Mouse (Mus musculus) layer of hippocampus, postnatal 10 days (tissue): ENCODE data around the gene Vmp1. TPM values are rescaled to one million over a fixed set of nuclear protein-coding genes. Genes with fewer than 3 reads are reported as not detected.

ENCODE experiments used
- DNase-seq, 2 experiments: peaks; one replicate each; pipeline ENCODE4 v3.0.0; 2021; ENCODE audit warnings: low spot score in 2 of 2
- long read RNA-seq: library from polyadenylated mRNA; stranded (forward); transcript quantifications from one replicate; pipeline ENCODE4 v2.0.0, GENCODE M21; 2023
- total RNA-seq, 2 experiments: library from RNA; stranded (reverse); gene quantifications; 2 replicates each; pipeline ENCODE4 v1.2.3; 2021

The Vmp1 gene
- total RNA-seq: 100 to 1,000 TPM; 138 to 155 TPM
- long read RNA-seq, transcript Vmp1-206 (2 exons, 931 nt): minor isoform, 10 of 207 reads
- long read RNA-seq, transcript Vmp1-201 (12 exons, 2,787 nt): major isoform, 163 of 207 reads
- long read RNA-seq, partial matches to known transcripts: 3 of 207 reads
- long read RNA-seq, other reads (novel, unspliced or antisense): 31 of 207 reads

DNA sequence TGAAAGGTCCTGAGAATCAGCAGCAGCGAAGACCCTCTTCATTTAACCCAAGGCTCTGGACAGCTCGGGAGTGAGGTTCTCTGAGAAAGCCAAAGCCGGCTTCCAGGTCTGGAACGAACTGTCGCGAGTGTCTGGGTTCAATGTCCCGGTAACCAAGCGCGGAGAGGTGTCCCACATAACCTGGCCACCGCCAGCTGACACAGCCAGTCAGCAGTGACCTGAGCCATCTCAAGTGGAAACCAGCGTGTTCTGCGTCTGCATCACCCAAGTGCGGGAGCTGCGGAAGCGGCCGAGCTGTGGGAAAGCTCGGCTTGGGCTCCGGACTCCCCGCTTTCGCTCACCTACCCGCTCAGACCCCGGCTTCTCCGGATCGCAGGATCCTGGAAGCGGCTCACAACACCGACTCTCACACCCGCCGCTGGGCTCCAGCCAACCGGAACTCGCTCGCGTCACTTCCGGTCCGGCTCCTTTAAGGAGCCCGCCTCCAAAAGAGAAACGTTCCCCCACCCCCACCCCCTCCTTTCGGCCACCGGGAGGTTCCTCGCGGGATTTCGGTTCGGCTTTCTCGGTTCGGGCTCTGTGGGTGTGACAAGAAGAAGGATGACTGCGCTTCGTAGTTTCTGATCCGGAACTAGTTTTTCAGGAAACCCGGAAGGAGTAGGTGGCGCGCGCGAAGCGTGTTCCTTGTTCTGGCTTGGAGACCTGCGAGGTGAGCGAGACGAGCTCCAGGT is at the start of gene Vmp1, which contains the start of gene Ptrh2:
Gene Vmp1 (minus strand): TSS at position 442 of the 731 bp plus-strand sequence.
Gene Ptrh2 (plus strand): TSS at position 591 of the 731 bp plus-strand sequence.
- DNase-seq: peak; percentile 95 to 96

DNA sequence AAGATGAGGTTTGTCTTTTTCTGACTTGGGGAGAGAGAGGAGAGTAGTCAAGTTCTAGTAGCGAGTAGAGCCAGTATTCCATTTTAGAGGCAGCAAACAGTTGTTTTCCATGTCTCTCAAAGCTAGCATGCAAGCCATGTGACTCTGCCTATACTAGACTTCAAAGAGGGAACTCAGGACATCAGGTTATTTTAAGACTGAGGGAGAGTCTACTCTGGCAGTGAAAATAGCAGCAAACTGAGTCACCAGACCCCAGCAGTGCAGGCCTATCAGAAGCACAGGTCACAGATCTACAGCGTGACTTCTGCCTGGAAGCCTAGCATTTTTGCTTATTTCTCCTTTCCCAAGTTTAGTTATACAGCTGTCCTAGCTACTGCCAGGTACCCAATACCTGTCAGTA is 47.8 kb upstream of the Vmp1 start:
- no peak for DNase-seq

DNA sequence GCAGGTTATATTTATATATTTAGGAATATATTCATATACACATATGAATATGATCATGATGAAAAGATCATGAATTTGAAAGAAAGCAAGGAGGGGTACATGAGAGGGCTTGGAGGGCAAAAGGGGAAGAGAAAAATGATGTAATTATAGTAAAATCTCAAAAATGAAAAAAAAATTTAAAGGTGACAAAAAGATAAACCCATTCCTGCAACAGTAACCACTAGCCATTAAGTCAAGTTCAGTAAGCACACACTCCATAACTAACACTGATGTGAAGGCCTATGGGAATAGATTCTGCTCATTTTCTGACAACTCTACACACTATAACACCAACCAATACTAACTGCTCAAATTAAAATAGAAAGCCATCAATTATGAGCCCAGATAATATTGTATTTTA is 42.0 kb upstream of the Vmp1 start:
- DNase-seq: no peak

DNA sequence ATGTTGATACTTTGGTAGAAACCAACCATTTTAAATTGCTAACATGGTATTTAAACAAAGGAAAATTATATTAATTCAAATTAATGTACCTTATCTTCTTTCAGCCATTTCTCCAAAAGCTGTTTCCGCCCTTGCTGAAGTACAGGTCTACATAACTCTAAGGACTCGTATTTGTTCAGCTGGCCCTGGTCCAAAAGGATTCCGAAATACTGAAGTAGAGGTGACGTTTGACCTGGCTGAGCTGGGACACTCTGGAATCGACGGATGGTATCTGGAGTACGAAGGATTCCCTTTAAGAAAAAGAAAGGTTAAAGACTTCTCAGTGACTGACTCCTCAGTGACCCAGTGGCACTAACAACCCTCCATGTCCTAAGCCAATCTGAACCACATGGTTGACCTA is 41.3 kb upstream of the Vmp1 start:
- DNase-seq: no peak

DNA sequence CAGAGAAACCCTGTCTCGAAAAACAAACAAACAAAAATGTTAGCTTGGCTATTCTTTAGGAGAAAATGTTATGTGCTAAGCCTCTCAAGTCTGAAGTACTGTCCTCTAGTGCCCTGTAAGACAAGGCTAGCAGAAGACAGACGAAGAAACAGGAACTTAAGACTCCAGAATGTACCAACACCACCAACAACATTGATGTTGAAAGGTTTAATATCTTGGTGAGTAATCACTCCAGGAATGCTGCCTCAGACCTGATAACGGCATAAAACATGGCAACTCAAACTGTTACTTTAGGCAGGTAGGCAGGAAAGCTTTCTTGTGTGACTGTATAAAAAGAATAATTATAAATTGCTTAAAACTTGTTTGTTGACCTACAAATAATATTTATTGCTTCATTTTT is 40.4 kb upstream of the Vmp1 start:
- DNase-seq: no peak

DNA sequence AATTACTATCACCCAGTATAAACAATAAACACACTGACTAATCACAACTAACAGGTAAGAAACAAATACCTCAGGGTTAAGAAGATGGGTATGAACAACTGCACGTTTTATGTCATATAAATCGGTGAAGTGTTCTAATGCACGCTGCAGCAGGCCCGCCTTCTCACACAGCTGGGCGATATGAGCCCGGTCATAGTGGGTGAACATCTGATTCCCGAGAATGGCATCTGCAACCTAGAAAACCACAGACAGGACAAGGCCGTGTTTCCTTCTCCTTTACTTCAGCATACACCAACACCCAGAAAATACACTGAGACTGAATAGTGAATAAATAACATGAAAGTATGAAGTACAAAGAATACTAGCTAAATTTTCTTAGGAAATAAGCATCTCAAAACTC is 35.8 kb upstream of the Vmp1 start:
- no peak for DNase-seq

DNA sequence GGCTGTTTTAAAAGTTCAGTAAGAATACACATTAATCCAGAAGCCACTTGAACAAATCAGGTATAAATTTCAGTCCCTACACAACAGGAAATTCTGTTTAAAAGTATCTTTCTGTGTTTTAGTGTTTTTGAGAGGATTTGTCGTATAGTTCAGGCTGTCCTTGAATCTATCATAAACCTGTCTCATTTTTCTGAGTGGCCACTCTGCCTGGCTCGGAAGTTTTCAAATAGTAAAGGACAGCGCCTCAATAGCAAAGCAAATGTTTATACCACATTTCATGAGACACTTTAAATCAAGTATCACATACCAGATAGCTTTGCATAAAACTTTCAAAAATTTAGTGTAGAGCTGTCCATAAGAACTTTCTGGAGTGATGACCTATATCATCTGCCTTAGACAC is 34.7 kb upstream of the Vmp1 start:
- DNase-seq: no peak

DNA sequence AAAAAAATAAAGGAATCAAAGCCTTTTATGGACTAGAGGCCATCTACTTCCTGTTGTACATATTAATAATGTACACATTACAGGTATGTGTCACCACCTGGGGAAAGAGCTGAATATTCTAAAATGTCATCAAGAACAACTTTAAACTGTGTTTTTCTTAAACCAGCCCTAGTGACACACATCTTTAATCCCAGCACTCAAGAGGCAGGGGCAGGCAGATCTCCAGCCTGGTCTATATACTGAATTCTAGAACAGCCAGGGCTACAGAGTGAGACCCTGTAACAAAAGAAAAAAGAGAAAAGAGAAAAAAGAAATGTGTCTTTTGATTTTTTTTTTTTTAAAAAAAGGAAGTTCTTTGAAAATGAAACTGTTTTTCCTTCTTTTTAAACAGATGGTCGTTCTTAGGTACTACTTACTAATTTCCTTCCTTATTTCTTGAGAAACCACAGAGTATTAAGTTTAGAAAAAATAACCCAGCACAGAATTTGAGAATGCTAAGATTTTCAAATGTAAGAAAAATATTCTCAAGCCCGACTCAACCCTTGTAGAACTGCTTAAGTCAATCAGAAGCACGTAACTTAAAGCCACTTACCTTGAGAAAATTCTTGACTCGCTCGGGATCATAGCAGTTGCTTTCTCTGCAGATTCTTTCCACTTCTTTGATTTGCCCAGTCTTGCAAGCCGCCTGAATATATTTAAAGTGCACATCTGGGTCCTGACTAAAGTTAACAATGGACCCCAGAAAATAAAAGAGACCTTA is 33.9 kb upstream of the Vmp1 start:
- no peak for DNase-seq

DNA sequence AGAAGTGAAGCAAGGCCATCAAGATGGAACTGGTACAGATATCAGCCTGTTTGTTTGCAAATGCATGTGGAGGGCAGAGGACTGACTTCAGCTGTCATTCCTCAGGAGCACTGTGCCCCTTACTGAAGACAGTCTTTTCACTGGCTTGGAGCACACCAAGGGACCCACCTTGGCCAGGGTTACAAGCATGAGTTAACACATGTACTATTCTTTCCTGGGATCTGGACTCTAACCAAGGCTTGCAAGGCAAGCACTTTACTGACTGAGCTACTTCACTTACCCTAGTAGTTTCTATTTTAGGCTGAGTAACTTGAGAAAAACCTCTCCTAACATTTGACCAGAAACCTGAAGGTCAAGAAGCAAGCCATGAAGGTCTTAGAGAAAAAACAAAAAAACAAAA is 31.0 kb upstream of the Vmp1 start:
- no peak for DNase-seq

DNA sequence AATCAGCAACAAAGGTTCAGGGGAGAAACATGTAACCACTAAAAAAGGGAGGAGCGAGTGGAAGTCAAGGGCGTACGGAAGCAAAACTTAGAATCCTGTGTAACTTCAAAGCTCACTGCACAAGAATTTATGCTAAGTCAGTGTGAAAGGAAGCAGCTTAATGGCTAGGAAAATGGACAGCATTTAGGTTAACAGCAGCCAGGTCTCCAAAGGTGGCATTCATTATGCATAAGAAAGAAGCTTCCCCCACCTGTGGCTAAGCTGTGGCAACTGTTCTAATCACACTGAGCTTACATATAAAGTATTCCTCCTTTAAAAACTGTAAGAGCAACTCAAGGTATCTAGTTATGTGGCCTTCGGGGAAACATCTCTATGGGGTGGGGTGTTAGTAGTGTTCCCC is 17.5 kb upstream of the Vmp1 start:
- no peak for DNase-seq

DNA sequence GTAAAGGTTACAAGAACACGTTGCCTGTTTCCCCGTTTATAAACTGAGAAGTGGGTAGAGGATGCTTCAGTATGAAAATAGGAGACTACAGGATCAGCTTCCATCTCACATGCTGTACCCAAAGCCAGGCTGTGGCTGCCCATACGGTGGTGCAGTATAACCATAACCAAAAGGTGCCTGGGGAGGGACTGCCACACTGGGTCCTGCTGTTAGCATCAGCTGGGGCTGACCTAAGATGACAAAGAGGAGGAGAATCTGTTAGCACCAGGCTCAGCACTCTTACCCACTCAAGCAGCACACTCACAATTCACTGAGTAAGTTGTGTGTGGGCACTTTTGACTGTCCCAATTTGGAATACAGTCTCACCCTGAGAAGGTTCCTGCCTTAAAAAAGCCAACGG is 11.8 kb upstream of the Vmp1 start:
- DNase-seq: no peak

DNA sequence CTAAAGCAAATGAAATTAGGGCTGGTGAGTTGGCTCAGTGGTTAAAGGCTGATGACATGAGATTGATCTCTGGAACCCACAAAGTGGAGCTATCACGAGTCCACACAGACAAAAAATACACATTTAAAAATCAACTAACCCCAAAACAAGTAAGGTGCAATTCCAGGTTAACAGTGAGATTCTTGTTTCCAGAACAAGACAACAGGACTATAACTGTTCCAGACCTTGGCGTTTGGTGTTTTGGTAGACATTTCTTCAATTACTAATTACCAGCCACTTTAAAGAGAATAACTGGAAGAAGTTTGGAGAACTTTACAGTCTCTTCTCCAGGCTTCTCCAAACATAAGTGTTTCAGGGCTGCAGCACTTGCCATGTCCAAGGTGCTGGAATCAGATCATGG is 8.9 kb upstream of the Vmp1 start:
- no peak for DNase-seq

DNA sequence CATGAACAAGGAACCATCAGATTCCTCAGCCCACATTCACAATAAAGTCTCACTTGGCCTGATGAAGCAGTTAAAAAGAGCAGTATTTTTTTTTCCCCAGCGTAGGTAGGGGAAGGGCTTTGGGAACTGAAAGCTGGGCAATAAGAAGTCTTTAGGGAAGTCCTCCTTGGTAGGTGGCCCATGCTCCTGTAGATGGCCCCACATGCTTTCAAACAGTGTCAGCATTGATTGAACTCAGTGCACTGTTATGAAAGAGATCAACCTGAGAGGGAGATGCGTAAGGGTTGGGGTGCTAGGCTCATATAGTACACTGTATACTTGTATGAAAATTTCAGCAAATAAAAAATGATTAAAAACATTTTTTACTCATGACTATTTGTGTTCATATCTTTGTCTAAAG is 8.3 kb upstream of the Vmp1 start:
- no peak for DNase-seq

DNA sequence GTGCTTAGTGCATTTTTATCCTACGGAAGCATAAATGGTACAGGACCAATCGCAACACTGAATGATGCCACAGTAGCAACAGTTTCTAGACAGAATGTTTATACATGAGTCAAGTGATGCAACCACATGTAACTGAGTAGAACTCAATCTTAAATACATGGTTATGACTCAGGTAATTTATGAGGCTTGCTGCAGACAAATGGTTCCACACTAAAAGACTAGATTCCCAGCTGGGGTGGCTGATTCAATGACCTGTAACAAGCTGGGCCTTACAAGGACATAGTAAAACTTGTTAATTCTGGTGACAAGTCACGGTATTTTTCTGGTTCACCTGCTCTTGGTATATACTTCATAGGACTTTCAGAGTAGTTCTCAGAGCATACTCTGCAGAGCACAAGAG is 7.8 kb upstream of the Vmp1 start:
- DNase-seq: no peak

DNA sequence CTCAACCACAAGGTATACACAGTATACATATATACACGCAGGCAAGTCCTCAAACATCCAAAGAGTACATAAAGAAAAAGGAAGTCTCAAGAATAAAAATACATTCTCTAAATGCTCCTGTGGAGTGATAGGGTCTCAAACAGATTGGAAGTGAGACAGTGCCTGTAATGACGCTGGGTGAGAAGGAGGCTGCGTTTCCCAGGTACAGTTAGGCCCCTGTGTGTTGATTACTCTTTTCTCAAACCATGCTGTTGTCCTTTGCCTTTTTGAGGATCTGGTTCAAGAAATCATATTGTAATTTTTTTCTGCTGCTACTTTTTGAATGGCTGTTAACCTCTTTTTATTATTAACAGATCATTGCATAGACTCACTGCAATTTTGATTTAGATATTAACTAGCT is 6.7 kb upstream of the Vmp1 start:
- no peak for DNase-seq

DNA sequence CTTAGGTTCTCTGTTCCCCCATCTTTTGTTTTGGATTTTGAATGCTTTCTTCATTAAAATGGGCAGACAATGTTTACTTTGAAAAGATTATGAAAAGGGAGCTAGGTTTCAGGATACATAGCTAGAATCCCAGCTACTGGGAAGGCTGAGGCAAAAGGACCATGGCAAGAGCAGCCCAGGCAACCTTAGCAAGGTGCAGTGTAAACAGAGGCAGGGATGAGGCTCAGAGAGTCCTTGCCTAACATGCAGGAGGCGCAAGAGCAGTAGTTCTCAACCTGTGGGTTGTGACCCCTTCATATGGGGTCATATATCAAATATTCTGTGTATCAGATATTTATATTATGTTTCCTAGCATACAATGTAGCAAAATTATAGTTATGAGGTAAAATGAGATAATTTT is 1.7 kb upstream of the Vmp1 start:
- no peak for DNase-seq

DNA sequence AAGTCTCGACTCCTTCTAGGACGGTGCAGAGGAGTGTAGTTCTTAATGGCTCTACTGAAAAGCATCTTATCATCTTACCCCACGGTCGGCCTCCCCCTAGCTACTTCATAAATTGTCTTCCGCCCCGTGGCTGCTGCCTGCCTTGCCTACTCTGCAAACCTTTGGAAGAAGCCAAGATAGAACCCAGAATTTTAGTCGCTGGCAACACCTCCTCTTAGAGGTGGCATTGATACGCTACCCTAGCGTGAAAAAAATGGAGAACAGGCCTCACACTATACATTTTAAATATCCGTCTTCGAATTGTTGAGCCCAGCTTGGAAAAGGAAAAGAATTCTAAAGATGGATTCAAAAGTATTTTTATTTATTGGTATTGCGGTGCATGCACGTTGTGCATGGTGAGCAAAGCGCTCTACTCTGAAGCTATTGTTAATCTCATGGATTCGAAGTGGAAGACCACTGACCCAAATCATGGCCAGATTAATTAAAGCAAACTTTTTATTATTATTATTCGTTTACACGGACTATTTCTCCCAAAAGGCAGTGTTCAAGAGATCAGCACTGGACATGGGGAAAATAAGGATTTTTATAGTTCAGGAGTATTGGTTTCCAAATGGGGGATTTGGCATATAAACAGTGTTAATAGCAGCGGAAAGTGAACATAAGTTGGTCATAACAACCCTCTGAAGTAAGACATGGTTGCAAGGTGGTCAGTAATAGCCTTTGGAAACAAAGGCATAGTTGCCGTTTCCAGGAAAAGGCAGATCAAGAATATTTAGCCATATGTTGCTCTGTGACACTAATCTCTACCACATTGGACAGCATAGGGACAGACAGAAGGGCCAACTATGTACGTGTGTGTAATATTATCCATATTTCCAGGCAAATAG is 733 bp upstream of the Vmp1 start:
- no peak for DNase-seq

DNA sequence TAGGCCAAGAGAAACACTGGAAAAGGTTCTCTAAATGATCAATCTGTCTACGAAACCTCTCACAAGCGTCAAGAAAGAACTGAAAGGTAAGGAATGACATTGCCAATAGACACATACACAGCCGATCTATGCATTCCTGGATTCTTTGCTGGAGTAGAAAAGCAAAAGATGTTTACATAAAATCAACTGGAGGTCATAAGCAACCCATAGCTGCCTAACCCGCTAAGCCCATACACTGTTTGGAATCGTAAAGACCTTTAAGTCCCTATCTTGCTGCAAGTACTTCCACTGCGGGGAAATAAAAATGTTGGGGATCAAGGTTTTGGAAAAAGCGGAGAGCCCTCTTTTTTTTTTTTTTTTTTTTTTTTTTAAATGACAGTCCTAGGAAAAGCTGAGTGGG is 775 bp downstream of the Vmp1 start:
- no peak for DNase-seq

DNA sequence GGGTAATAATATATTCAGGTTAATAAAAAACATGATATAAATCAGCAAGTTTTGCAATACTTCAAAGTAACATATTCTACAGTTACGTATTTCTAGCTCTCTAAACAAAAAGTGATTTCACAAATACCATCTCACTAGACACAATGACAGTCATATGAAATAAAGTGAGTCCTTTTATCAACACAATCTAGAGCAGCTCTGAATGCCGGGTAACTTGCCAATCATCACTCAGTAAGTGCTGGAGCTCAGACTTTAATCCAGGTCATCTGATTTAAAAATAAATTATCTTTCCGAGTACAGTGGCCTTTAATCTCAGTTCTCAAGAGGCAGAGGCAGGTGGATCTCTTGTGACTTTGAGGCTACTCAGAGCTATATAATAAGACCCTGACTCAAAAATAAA is 2.2 kb downstream of the Vmp1 start:
- no peak for DNase-seq

DNA sequence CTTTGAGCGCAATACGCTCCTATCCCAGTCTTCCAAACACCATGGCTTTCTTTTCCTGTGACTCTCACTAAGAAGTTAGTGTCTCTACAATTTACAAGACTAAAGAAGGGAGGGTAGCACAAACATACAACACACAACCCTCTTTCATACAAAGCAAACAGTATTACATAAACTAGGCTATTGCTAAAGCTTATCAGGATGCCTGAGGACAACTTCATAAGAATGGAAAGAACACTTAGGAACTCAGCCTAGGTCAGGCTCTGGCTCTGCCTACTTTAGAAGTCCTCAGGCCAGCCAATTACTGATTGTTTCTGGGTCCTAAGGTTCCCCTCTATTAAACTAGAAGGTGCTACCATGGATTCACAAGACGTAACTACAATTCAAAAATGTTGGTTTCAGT is 2.9 kb downstream of the Vmp1 start:
- DNase-seq: no peak

DNA sequence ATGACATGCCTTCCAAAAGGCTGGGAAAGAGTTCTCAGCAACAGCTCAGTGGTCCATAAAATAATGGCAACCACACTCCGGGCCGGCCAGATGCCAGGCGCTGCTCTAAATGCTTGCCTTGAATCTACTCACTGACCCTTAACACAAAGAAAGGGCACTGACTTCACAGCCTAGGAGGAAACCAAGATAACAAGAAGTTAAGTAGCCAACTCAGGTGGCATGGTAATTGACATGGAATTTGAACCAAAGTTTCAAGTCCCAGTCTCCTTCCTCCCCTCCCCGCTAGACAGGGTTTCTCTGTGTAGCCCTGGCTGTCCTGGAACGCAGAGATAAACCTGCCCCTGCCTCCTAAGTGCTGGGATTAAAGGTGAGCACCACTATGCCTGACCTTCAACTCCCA is 4.7 kb downstream of the Vmp1 start:
- no peak for DNase-seq

DNA sequence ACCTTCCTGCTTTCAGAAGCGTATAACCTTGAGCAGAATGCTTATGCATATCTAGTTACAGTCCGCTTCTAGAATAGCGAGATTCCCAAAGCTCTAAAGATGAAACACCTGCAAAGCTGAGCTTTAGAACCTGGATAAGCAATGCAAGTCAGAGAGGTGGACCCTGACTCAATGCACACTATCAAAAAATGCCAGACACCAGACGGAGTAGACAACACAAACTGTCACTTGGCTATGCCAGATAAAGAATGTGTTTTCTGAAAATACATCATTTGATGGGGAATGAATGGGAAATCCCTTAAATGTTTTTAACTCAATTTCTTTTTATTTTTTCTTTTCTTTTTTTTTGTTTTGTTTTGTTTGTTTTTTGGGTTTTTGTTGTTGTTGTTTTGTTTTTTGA is 8.1 kb downstream of the Vmp1 start:
- DNase-seq: no peak
